Mouse (Mus musculus): ENCODE data around the gene Nav2.
A peak's percentile ranks its signal among the peaks of the same experiment; 100 is the strongest.

Nav2 gene

GRCm38 (mm10) chr7:49189364-49189763 is 280.8 kb downstream of the Nav2 start:
- ATAC-seq (ENCODE audit: insufficient number of reproducible peaks, low FRiP score, low TSS enrichment), result no peak

- ATAC-seq (ENCODE audit: insufficient number of reproducible peaks, low FRiP score, low TSS enrichment), result peak; percentile 77; the same call in 1 of the 2 replicates
Observed at GRCm38 (mm10) chr7:49190231-49190985, 281.9 kb downstream of the Nav2 start.

- no peak for ATAC-seq (ENCODE audit: insufficient number of reproducible peaks, low FRiP score, low TSS enrichment)
Observed at GRCm38 (mm10) chr7:49191081-49191678, 282.7 kb downstream of the Nav2 start.

- no peak for ATAC-seq (ENCODE audit: insufficient number of reproducible peaks, low FRiP score, low TSS enrichment)
Observed at GRCm38 (mm10) chr7:49192061-49192695, 283.7 kb downstream of the Nav2 start.

GRCm38 (mm10) chr7:49195711-49196147 is 287.2 kb downstream of the Nav2 start:
- no peak for ATAC-seq (ENCODE audit: insufficient number of reproducible peaks, low FRiP score, low TSS enrichment)

- no peak for ATAC-seq (ENCODE audit: insufficient number of reproducible peaks, low FRiP score, low TSS enrichment)
Observed at GRCm38 (mm10) chr7:49199366-49199765, 290.9 kb downstream of the Nav2 start.

- no peak for ATAC-seq (ENCODE audit: insufficient number of reproducible peaks, low FRiP score, low TSS enrichment)
Observed at GRCm38 (mm10) chr7:49200270-49200669, 291.8 kb downstream of the Nav2 start.

GRCm38 (mm10) chr7:49202971-49203370 is 294.5 kb downstream of the Nav2 start:
- ATAC-seq (ENCODE audit: insufficient number of reproducible peaks, low FRiP score, low TSS enrichment), result peak; percentile 20; the same call in 1 of the 2 replicates

GRCm38 (mm10) chr7:49204856-49205255 is 296.3 kb downstream of the Nav2 start:
- no peak for ATAC-seq (ENCODE audit: insufficient number of reproducible peaks, low FRiP score, low TSS enrichment)

- no peak for ATAC-seq (ENCODE audit: insufficient number of reproducible peaks, low FRiP score, low TSS enrichment)
Observed at GRCm38 (mm10) chr7:49205551-49205950, 297.0 kb downstream of the Nav2 start.

GRCm38 (mm10) chr7:49206775-49207676 is 298.5 kb downstream of the Nav2 start:
- ATAC-seq (ENCODE audit: insufficient number of reproducible peaks, low FRiP score, low TSS enrichment), result no peak

- no peak for ATAC-seq (ENCODE audit: insufficient number of reproducible peaks, low FRiP score, low TSS enrichment)
Observed at GRCm38 (mm10) chr7:49209526-49209925, 301.0 kb downstream of the Nav2 start.

GRCm38 (mm10) chr7:49210721-49211120 is 302.2 kb downstream of the Nav2 start:
- ATAC-seq (ENCODE audit: insufficient number of reproducible peaks, low FRiP score, low TSS enrichment), result no peak

GRCm38 (mm10) chr7:49213011-49213410 is 304.5 kb downstream of the Nav2 start:
- 0 out of 2 replicates have a peak, but pooled peaks have one; percentile 49 for ATAC-seq (ENCODE audit: insufficient number of reproducible peaks, low FRiP score, low TSS enrichment)

GRCm38 (mm10) chr7:49217786-49218185 is 309.3 kb downstream of the Nav2 start:
- no peak for ATAC-seq (ENCODE audit: insufficient number of reproducible peaks, low FRiP score, low TSS enrichment)

GRCm38 (mm10) chr7:49225741-49226140 is 317.2 kb downstream of the Nav2 start:
- no peak for ATAC-seq (ENCODE audit: insufficient number of reproducible peaks, low FRiP score, low TSS enrichment)

GRCm38 (mm10) chr7:49232969-49233368 is 324.5 kb downstream of the Nav2 start:
- no peak for ATAC-seq (ENCODE audit: insufficient number of reproducible peaks, low FRiP score, low TSS enrichment)

- no peak for ATAC-seq (ENCODE audit: insufficient number of reproducible peaks, low FRiP score, low TSS enrichment)
Observed at GRCm38 (mm10) chr7:49234288-49234687, 325.8 kb downstream of the Nav2 start.

- ATAC-seq (ENCODE audit: insufficient number of reproducible peaks, low FRiP score, low TSS enrichment), result no peak
Observed at GRCm38 (mm10) chr7:49235271-49235681, 326.8 kb downstream of the Nav2 start.

- ATAC-seq (ENCODE audit: insufficient number of reproducible peaks, low FRiP score, low TSS enrichment), result no peak
Observed at GRCm38 (mm10) chr7:49235821-49236220, 327.3 kb downstream of the Nav2 start.

All from cerebellum, adult (tissue).